Mouse (Mus musculus) hindbrain, embryonic 15.5 days (tissue): ENCODE data around the gene Creb3l2. TPM values are rescaled to one million over a fixed set of nuclear protein-coding genes. Genes with fewer than 3 reads are reported as not detected.

Source experiments
- ATAC-seq: fragments of 200-750 bp; cut with Nextera tagmentation; 2 replicates; pipeline ENCODE4 v1.8.0; 2017; ENCODE audit warnings: low read depth, moderate number of reproducible peaks, moderate TSS enrichment; ENCODE audit not compliant: low FRiP score
- H3K27ac ChIP-seq: fragments of 300-500 bp; sonication (generic); replicated peaks from 2 replicates; pipeline ENCODE4 v1.5.1; 2015; ENCODE audit warnings: mild to moderate bottlenecking, inconsistent platforms
- H3K27me3 ChIP-seq: fragments of 300-500 bp; sonication (generic); 2 replicates; pipeline ENCODE4 v1.6.1; 2015; ENCODE audit warnings: control low read depth, inconsistent platforms
- H3K36me3 ChIP-seq: fragments of 300-500 bp; sonication (generic); 2 replicates; pipeline ENCODE4 v1.6.1; 2015; ENCODE audit warnings: control low read depth, inconsistent platforms
- H3K4me1 ChIP-seq: fragments of 300-500 bp; sonication (generic); replicated peaks from 2 replicates; pipeline ENCODE4 v1.6.1; 2015; ENCODE audit warnings: control low read depth, inconsistent platforms
- H3K4me2 ChIP-seq: fragments of 300-500 bp; sonication (generic); 2 replicates; pipeline ENCODE4 v1.6.1; 2015; ENCODE audit warnings: moderate library complexity, mild to moderate bottlenecking, inconsistent platforms
- H3K4me3 ChIP-seq: fragments of 300-500 bp; sonication (generic); 2 replicates; pipeline ENCODE4 v1.5.1; 2015; ENCODE audit warnings: mild to moderate bottlenecking, inconsistent platforms
- H3K9ac ChIP-seq: fragments of 300-500 bp; sonication (generic); 2 replicates; pipeline ENCODE4 v1.6.1; 2015; ENCODE audit warnings: inconsistent platforms
- H3K9me3 ChIP-seq: fragments of 300-500 bp; sonication (generic); 2 replicates; pipeline ENCODE4 v1.6.1; 2016; ENCODE audit warnings: control low read depth, inconsistent platforms
- WGBS: fragments of 180-500 bp; shearing (Covaris S2); methylation state at CpG from one replicate; pipeline ENCODE4 v1.1.7; 2015; 5-methylcytosine and 5-hydroxymethylcytosine counted together
- polyA plus RNA-seq: library from polyadenylated mRNA; unstranded; fragments of >200 nt; fragmentation: Nextera tagmentation; extraction: Ambion mirVana; gene quantifications from 2 replicates; pipeline ENCODE4 v1.2.1, GENCODE M21; 2015

Creb3l2 gene
- 3.8 and 4.1 TPM in 2 replicates for polyA plus RNA-seq

GRCm38 (mm10) chr6:37442041-37442667, at the start of gene Creb3l2:
Gene Creb3l2, minus strand, starts transcription at chr6:37442146.
- Histone ChIP-seq H3K27ac (peak within 1 kb of the TSS; percentile 70), H3K9ac (peak within 1 kb of the TSS; percentile 60), H3K9me3 (no peaks in the 10 kb centered on the region), H3K4me3 (peak within 1 kb of the TSS; percentile 74), H3K4me2 (peak within 1 kb of the TSS; percentile 94), H3K27me3 (no peaks in the 10 kb centered on the region), H3K4me1 (peaks cover 20% of the 10 kb centered on the region), H3K36me3 (no peaks in the 10 kb centered on the region)
- peak; percentile 100 for ATAC-seq
- WGBS, result under 1% methylated on average over 33 of the region's 33 CpGs

- Histone ChIP-seq H3K36me3 (no peaks in the 10 kb centered on the region), H3K4me2 (no peak overlapping the region), H3K27ac (no peak overlapping the region), H3K9me3 (no peaks in the 10 kb centered on the region), H3K9ac (no peak overlapping the region), H3K4me1 (no peaks in the 10 kb centered on the region), H3K27me3 (no peaks in the 10 kb centered on the region), H3K4me3 (no peak overlapping the region)
- 89% methylated on average over 4 of the region's 4 CpGs for WGBS
- ATAC-seq, result no peak
Measured at GRCm38 (mm10) chr6:37486502-37486901, 44.6 kb upstream of the Creb3l2 start.

GRCm38 (mm10) chr6:37484588-37485070, 42.7 kb upstream of the Creb3l2 start:
- Histone ChIP-seq H3K4me1 (no peaks in the 10 kb centered on the region), H3K9ac (no peak overlapping the region), H3K27me3 (no peaks in the 10 kb centered on the region), H3K4me3 (no peak overlapping the region), H3K36me3 (no peaks in the 10 kb centered on the region), H3K4me2 (no peak overlapping the region), H3K9me3 (no peaks in the 10 kb centered on the region), H3K27ac (no peak overlapping the region)
- no peak for ATAC-seq
- 54% methylated on average over 1 of the region's 1 CpGs for WGBS

- no peak for ATAC-seq
- no peaks in the 10 kb centered on the region for H3K9me3 ChIP-seq
- no peaks in the 10 kb centered on the region for H3K27me3 ChIP-seq
- H3K4me2 ChIP-seq, result no peak overlapping the region
- H3K4me1 ChIP-seq, result no peaks in the 10 kb centered on the region
- 50% methylated on average over 5 of the region's 5 CpGs for WGBS
- H3K27ac ChIP-seq, result no peak overlapping the region
- no peak overlapping the region for H3K9ac ChIP-seq
- no peaks in the 10 kb centered on the region for H3K36me3 ChIP-seq
- H3K4me3 ChIP-seq, result no peak overlapping the region
Measured at GRCm38 (mm10) chr6:37483262-37483661, 41.3 kb upstream of the Creb3l2 start.

- H3K27me3 ChIP-seq, result no peaks in the 10 kb centered on the region
- H3K27ac ChIP-seq, result no peak overlapping the region
- no peak for ATAC-seq
- H3K4me1 ChIP-seq, result no peaks in the 10 kb centered on the region
- H3K4me3 ChIP-seq, result no peak overlapping the region
- no peaks in the 10 kb centered on the region for H3K36me3 ChIP-seq
- no peak overlapping the region for H3K4me2 ChIP-seq
- WGBS, result 91% methylated on average over 3 of the region's 3 CpGs
- no peak overlapping the region for H3K9ac ChIP-seq
- H3K9me3 ChIP-seq, result no peaks in the 10 kb centered on the region
Measured at GRCm38 (mm10) chr6:37481147-37481546, 39.2 kb upstream of the Creb3l2 start.

GRCm38 (mm10) chr6:37480008-37480407, 38.1 kb upstream of the Creb3l2 start:
- no peaks in the 10 kb centered on the region for H3K9me3 ChIP-seq
- H3K4me1 ChIP-seq, result no peaks in the 10 kb centered on the region
- H3K4me3 ChIP-seq, result no peak overlapping the region
- H3K27ac ChIP-seq, result no peak overlapping the region
- no peaks in the 10 kb centered on the region for H3K27me3 ChIP-seq
- no peaks in the 10 kb centered on the region for H3K36me3 ChIP-seq
- no peak overlapping the region for H3K4me2 ChIP-seq
- no peak for ATAC-seq
- no peak overlapping the region for H3K9ac ChIP-seq

GRCm38 (mm10) chr6:37478481-37478880, 36.5 kb upstream of the Creb3l2 start:
- no peak for ATAC-seq
- WGBS, result 97% methylated on average over 2 of the region's 2 CpGs
- H3K4me2 ChIP-seq, result no peak overlapping the region

GRCm38 (mm10) chr6:37473674-37474342, 31.9 kb upstream of the Creb3l2 start:
- no peaks in the 10 kb centered on the region for H3K36me3 ChIP-seq
- no peaks in the 10 kb centered on the region for H3K4me1 ChIP-seq
- H3K27ac ChIP-seq, result no peak overlapping the region
- no peaks in the 10 kb centered on the region for H3K27me3 ChIP-seq
- H3K9me3 ChIP-seq, result no peaks in the 10 kb centered on the region
- no peak overlapping the region for H3K4me3 ChIP-seq
- no peak overlapping the region for H3K4me2 ChIP-seq
- WGBS, result 90% methylated on average over 4 of the region's 4 CpGs
- ATAC-seq, result no peak
- H3K9ac ChIP-seq, result no peak overlapping the region

More at GRCm38 (mm10) chr6:37478481-37478880, 36.5 kb upstream of the Creb3l2 start:
- H3K9ac ChIP-seq, result no peak overlapping the region
- H3K9me3 ChIP-seq, result no peaks in the 10 kb centered on the region
- H3K27me3 ChIP-seq, result no peaks in the 10 kb centered on the region
- H3K27ac ChIP-seq, result no peak overlapping the region
- H3K4me1 ChIP-seq, result no peaks in the 10 kb centered on the region
- H3K36me3 ChIP-seq, result no peaks in the 10 kb centered on the region
- no peak overlapping the region for H3K4me3 ChIP-seq

GRCm38 (mm10) chr6:37470216-37470615, 28.3 kb upstream of the Creb3l2 start:
- H3K4me2 ChIP-seq, result no peak overlapping the region
- no peak overlapping the region for H3K4me3 ChIP-seq
- no peak for ATAC-seq
- no peaks in the 10 kb centered on the region for H3K27me3 ChIP-seq
- H3K27ac ChIP-seq, result no peak overlapping the region
- no peaks in the 10 kb centered on the region for H3K4me1 ChIP-seq
- no peaks in the 10 kb centered on the region for H3K9me3 ChIP-seq
- no peaks in the 10 kb centered on the region for H3K36me3 ChIP-seq
- 68% methylated on average over 4 of the region's 4 CpGs for WGBS
- H3K9ac ChIP-seq, result no peak overlapping the region

GRCm38 (mm10) chr6:37465847-37466246, 23.9 kb upstream of the Creb3l2 start:
- no peak overlapping the region for H3K4me2 ChIP-seq
- H3K27ac ChIP-seq, result no peak overlapping the region
- H3K9ac ChIP-seq, result no peak overlapping the region
- no peaks in the 10 kb centered on the region for H3K27me3 ChIP-seq
- H3K36me3 ChIP-seq, result no peaks in the 10 kb centered on the region
- H3K4me3 ChIP-seq, result no peak overlapping the region
- 75% methylated on average over 5 of the region's 5 CpGs for WGBS
- H3K4me1 ChIP-seq, result peaks cover 7% of the 10 kb centered on the region; the same call in 1 of the 2 replicates
- ATAC-seq, result no peak
- no peaks in the 10 kb centered on the region for H3K9me3 ChIP-seq

- no peaks in the 10 kb centered on the region for H3K27me3 ChIP-seq
- H3K36me3 ChIP-seq, result no peaks in the 10 kb centered on the region
- H3K27ac ChIP-seq, result no peak overlapping the region
- no peak overlapping the region for H3K4me2 ChIP-seq
- H3K9ac ChIP-seq, result no peak overlapping the region
- H3K4me3 ChIP-seq, result no peak overlapping the region
- no peaks in the 10 kb centered on the region for H3K9me3 ChIP-seq
- H3K4me1 ChIP-seq, result peaks cover 7% of the 10 kb centered on the region; the same call in 1 of the 2 replicates
- ATAC-seq, result no peak
Measured at GRCm38 (mm10) chr6:37465356-37465755, 23.4 kb upstream of the Creb3l2 start.

GRCm38 (mm10) chr6:37464585-37464984, 22.6 kb upstream of the Creb3l2 start:
- Histone ChIP-seq H3K9ac (no peak overlapping the region), H3K27me3 (no peaks in the 10 kb centered on the region), H3K4me3 (peak overlapping the region; percentile 39), H3K4me2 (peak overlapping the region; percentile 58), H3K27ac (no peak overlapping the region), H3K36me3 (no peaks in the 10 kb centered on the region), H3K4me1 (peaks cover 7% of the 10 kb centered on the region; the same call in 1 of the 2 replicates), H3K9me3 (no peaks in the 10 kb centered on the region)
- ATAC-seq, result no peak
- 5% methylated on average over 5 of the region's 5 CpGs for WGBS
